In the genomic region with DNA sequence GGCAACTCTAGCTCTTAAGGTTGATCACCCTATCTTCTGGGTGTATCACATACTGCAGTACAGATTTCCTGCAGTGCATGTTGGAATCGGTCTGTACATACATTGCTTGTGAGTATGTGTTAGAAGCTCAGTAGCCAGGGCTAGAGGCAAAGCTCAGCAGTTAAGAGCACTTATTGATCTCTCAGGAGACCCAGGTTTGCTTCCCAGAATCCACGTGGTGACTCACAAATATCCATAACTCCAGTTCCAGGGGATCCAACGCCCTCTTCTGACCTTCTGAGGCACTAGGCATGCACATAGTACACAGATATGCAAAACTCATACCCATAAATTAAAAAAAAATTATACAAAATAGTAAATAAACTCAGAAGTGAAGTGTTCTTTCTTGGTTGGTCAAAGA, we compare ENCODE assay signal across 22 mouse cellular contexts. TPM values are rescaled to one million over a fixed set of nuclear protein-coding genes. Genes with fewer than 3 reads are reported as not detected.
DNase-seq lines count a peak whose midpoint lies in the region; ATAC-seq and TF ChIP-seq lines count a peak whose summit lies in the region.
"Had no signal": no experiment of that assay in that cellular context is flagged by ENCODE, and none has a peak within 500 bp of the region (broad histone marks: within the 10 kb centered on the region; RNA-seq: fewer than 3 reads in every experiment).

No protein-coding gene starts in this region.

- peak; percentile 19 for TF ChIP-seq CTCF in lung, postnatal 0 days (IDR thresholded peaks at IDR 0.05)
- peak; percentile 44 for TF ChIP-seq CTCF in intestine, postnatal 0 days (IDR thresholded peaks at IDR 0.05; ENCODE audit: low read depth)
- TF ChIP-seq CTCF in stomach, postnatal 0 days (IDR thresholded peaks at IDR 0.05; ENCODE audit: low read depth), result peak; percentile 18; the same call in 1 of the 2 replicates

- ATAC-seq in lung, postnatal 0 days, result no peak
- ATAC-seq in intestine, postnatal 0 days, result peak; percentile 33
- no peak for ATAC-seq in liver, embryonic 15.5 days (ENCODE audit: insufficient read depth)
- ATAC-seq in stomach, postnatal 0 days (ENCODE audit: low FRiP score, low TSS enrichment), result no peak
- no peak for ATAC-seq in forebrain, embryonic 15.5 days (replicated peaks)
- ATAC-seq: forebrain, embryonic 14.5 days had no signal

- H3K4me2 ChIP-seq in lung, postnatal 0 days (replicated peaks; ENCODE audit: low read depth, low read length), result no peak overlapping the region
- H3K4me2 ChIP-seq in intestine, postnatal 0 days (replicated peaks; ENCODE audit: low read depth), result no peak overlapping the region
- H3K4me2 ChIP-seq in liver, embryonic 15.5 days, result no peak overlapping the region
- H3K4me2 ChIP-seq in stomach, postnatal 0 days (replicated peaks; ENCODE audit: low read depth), result no peak overlapping the region
- H3K4me2 ChIP-seq in forebrain, embryonic 15.5 days (replicated peaks), result no peak overlapping the region
- H3K4me2 ChIP-seq: embryonic facial prominence, embryonic 15.5 days; hindbrain, embryonic 13.5 days had no signal

- no peak overlapping the region for H3K27ac ChIP-seq in lung, postnatal 0 days (ENCODE audit: low read length)
- peak overlapping the region; percentile 47; the same call in 1 of the 2 replicates for H3K27ac ChIP-seq in intestine, postnatal 0 days (ENCODE audit: low read depth, low read length)
- H3K27ac ChIP-seq in liver, embryonic 15.5 days (replicated peaks), result peak overlapping the region; percentile 24; the same call in 1 of the 2 replicates
- no peak overlapping the region for H3K27ac ChIP-seq in stomach, postnatal 0 days (replicated peaks)
- H3K27ac ChIP-seq in forebrain, embryonic 15.5 days (replicated peaks), result no peak overlapping the region
- H3K27ac ChIP-seq: embryonic facial prominence, embryonic 15.5 days; forebrain, embryonic 10.5 days; heart, embryonic 10.5 days; hindbrain, embryonic 13.5 days had no signal

- H3K9me3 ChIP-seq in lung, postnatal 0 days (ENCODE audit: low read length), result no peaks in the 10 kb centered on the region
- no peaks in the 10 kb centered on the region for H3K9me3 ChIP-seq in intestine, postnatal 0 days (ENCODE audit: control insufficient read depth)
- no peaks in the 10 kb centered on the region for H3K9me3 ChIP-seq in liver, embryonic 15.5 days (replicated peaks)
- H3K9me3 ChIP-seq in stomach, postnatal 0 days (ENCODE audit: control insufficient read depth, low read length), result no peaks in the 10 kb centered on the region
- H3K9me3 ChIP-seq in forebrain, embryonic 15.5 days, result no peaks in the 10 kb centered on the region
- H3K9me3 ChIP-seq: embryonic facial prominence, embryonic 15.5 days; heart, embryonic 10.5 days; hindbrain, embryonic 13.5 days had no signal

- no peaks in the 10 kb centered on the region for H3K27me3 ChIP-seq in lung, postnatal 0 days (replicated peaks; ENCODE audit: insufficient read depth, low read length)
- no peaks in the 10 kb centered on the region for H3K27me3 ChIP-seq in intestine, postnatal 0 days (replicated peaks; ENCODE audit: control insufficient read depth, insufficient read depth, low read length)
- no peaks in the 10 kb centered on the region for H3K27me3 ChIP-seq in liver, embryonic 15.5 days
- H3K27me3 ChIP-seq in stomach, postnatal 0 days (ENCODE audit: control insufficient read depth, insufficient read depth, low read length), result no peaks in the 10 kb centered on the region
- H3K27me3 ChIP-seq in forebrain, embryonic 15.5 days, result no peaks in the 10 kb centered on the region
- H3K27me3 ChIP-seq: embryonic facial prominence, embryonic 15.5 days; hindbrain, embryonic 13.5 days had no signal

- no peak for DNase-seq in lung, postnatal 0 days (ENCODE audit: low spot score)
- no peak for DNase-seq in lung, postnatal 10 days
- no peak for DNase-seq in stomach, postnatal 0 days (ENCODE audit: low spot score)
- DNase-seq in thymus, postnatal 4 days, result no peak
- DNase-seq: adrenal gland, adult 8-10 months; adrenal gland, postnatal 36 days; cerebellum, adult 11 months; cerebellum, adult 8-10 months; cerebellum, postnatal 14 days; embryo, embryonic 11 days; gastrocnemius, postnatal 36 days; heart, adult 18-20 months; heart, postnatal 10 days had no signal

- 60% methylated on average over 3 of the region's 3 CpGs for WGBS in lung, postnatal 0 days
- 53% methylated on average over 3 of the region's 3 CpGs for WGBS in intestine, postnatal 0 days
- WGBS in liver, embryonic 15.5 days (ENCODE audit: insufficient replicate concordance), result 75% methylated on average over 3 of the region's 3 CpGs
- WGBS in stomach, postnatal 0 days, result 61% methylated on average over 3 of the region's 3 CpGs
- WGBS in forebrain, embryonic 15.5 days, result 83% methylated on average over 3 of the region's 3 CpGs

- no peak overlapping the region for H3K9ac ChIP-seq in lung, postnatal 0 days (replicated peaks; ENCODE audit: low read depth)
- H3K9ac ChIP-seq in intestine, postnatal 0 days (ENCODE audit: low read depth, low read length), result no peak overlapping the region
- no peak overlapping the region for H3K9ac ChIP-seq in liver, embryonic 15.5 days
- H3K9ac ChIP-seq in stomach, postnatal 0 days (ENCODE audit: low read length), result no peak overlapping the region
- H3K9ac ChIP-seq in forebrain, embryonic 15.5 days (replicated peaks), result no peak overlapping the region
- H3K9ac ChIP-seq: embryonic facial prominence, embryonic 15.5 days; hindbrain, embryonic 13.5 days had no signal

- TF ChIP-seq EP300 in lung, postnatal 0 days (IDR thresholded peaks at IDR 0.05), result no peak
- TF ChIP-seq EP300 in stomach, postnatal 0 days (optimal IDR thresholded peaks at IDR 0.05), result no peak

- H3K4me3 ChIP-seq in lung, postnatal 0 days (ENCODE audit: low read depth, low read length), result no peak overlapping the region
- no peak overlapping the region for H3K4me3 ChIP-seq in intestine, postnatal 0 days (ENCODE audit: low read depth, low read length)
- no peak overlapping the region for H3K4me3 ChIP-seq in liver, embryonic 15.5 days (replicated peaks)
- no peak overlapping the region for H3K4me3 ChIP-seq in stomach, postnatal 0 days (ENCODE audit: low read depth, low read length)
- H3K4me3 ChIP-seq in forebrain, embryonic 15.5 days, result no peak overlapping the region
- H3K4me3 ChIP-seq: embryonic facial prominence, embryonic 15.5 days; erythroblast, embryonic 14.5 days; forebrain, embryonic 10.5 days; heart, embryonic 10.5 days; hindbrain, embryonic 13.5 days had no signal

- peaks cover 11% of the 10 kb centered on the region for H3K4me1 ChIP-seq in lung, postnatal 0 days (ENCODE audit: insufficient read depth, low read depth, low read length)
- H3K4me1 ChIP-seq in intestine, postnatal 0 days (replicated peaks; ENCODE audit: control insufficient read depth, insufficient read depth, low read length), result peaks cover 16% of the 10 kb centered on the region
- H3K4me1 ChIP-seq in liver, embryonic 15.5 days (replicated peaks), result peaks cover 53% of the 10 kb centered on the region
- H3K4me1 ChIP-seq in stomach, postnatal 0 days (replicated peaks; ENCODE audit: control insufficient read depth, insufficient read depth), result peaks cover 12% of the 10 kb centered on the region
- peaks cover 43% of the 10 kb centered on the region for H3K4me1 ChIP-seq in forebrain, embryonic 15.5 days

- H3K36me3 ChIP-seq in lung, postnatal 0 days (ENCODE audit: insufficient read depth, low read length), result no peaks in the 10 kb centered on the region
- H3K36me3 ChIP-seq in intestine, postnatal 0 days (ENCODE audit: control insufficient read depth, insufficient read depth), result peaks cover 5% of the 10 kb centered on the region; the same call in 1 of the 2 replicates
- H3K36me3 ChIP-seq in liver, embryonic 15.5 days (replicated peaks), result peaks cover 47% of the 10 kb centered on the region
- no peaks in the 10 kb centered on the region for H3K36me3 ChIP-seq in stomach, postnatal 0 days (ENCODE audit: control insufficient read depth, insufficient read depth, low read length)
- H3K36me3 ChIP-seq in forebrain, embryonic 15.5 days, result 0 out of 2 replicates have a peak, but pooled peaks cover 8% of the 10 kb centered on the region

RNA-seq across cellular contexts. Expression of a gene that starts 7.0 kb away (rescaled TPM):
- 18.9 and 22.5 TPM in 2 replicates for polyA plus RNA-seq in lung, postnatal 0 days (2015; fragmentation: Nextera tagmentation; extraction: Ambion mirVana)
- 11.8 and 12.0 TPM in 2 replicates for polyA plus RNA-seq in intestine, postnatal 0 days (2015; fragmentation: Nextera tagmentation; extraction: Ambion mirVana)
- polyA plus RNA-seq in liver, embryonic 15.5 days (2015; fragmentation: Nextera tagmentation; extraction: Ambion mirVana), result 11.1 and 13.4 TPM in 2 replicates
- polyA plus RNA-seq in stomach, postnatal 0 days (2015; fragmentation: Nextera tagmentation; extraction: Ambion mirVana), result 8.5 and 10.8 TPM in 2 replicates
- polyA plus RNA-seq in forebrain, embryonic 15.5 days (2015; fragmentation: Nextera tagmentation; extraction: Ambion mirVana), result 6.8 and 7.8 TPM in 2 replicates

RNA-seq across cellular contexts. Expression of a gene that starts 7.2 kb away (rescaled TPM):
- 97.9 and 104 TPM in 2 replicates for polyA plus RNA-seq in lung, postnatal 0 days (2015; fragmentation: Nextera tagmentation; extraction: Ambion mirVana)
- 53.6 and 55.0 TPM in 2 replicates for polyA plus RNA-seq in intestine, postnatal 0 days (2015; fragmentation: Nextera tagmentation; extraction: Ambion mirVana)
- 41.7 and 46.9 TPM in 2 replicates for polyA plus RNA-seq in liver, embryonic 15.5 days (2015; fragmentation: Nextera tagmentation; extraction: Ambion mirVana)
- polyA plus RNA-seq in stomach, postnatal 0 days (2015; fragmentation: Nextera tagmentation; extraction: Ambion mirVana), result 54.7 and 62.9 TPM in 2 replicates
- 67.4 and 73.2 TPM in 2 replicates for polyA plus RNA-seq in forebrain, embryonic 15.5 days (2015; fragmentation: Nextera tagmentation; extraction: Ambion mirVana)

Comparison
In these comparisons a context has a peak if more than half of its experiments do, and no peak if none do; other contexts are left out.
1. H3K27ac ChIP-seq: peak in intestine, postnatal 0 days (single experiment) and liver, embryonic 15.5 days (single experiment); none in lung, postnatal 0 days (single experiment), stomach, postnatal 0 days (single experiment) and forebrain, embryonic 15.5 days (single experiment).
2. Peak in every context shown above with its lines, with median percentiles within 50 percentile points of each other: CTCF ChIP-seq.